Mouse (Mus musculus): ENCODE data around the gene Klhl9. TPM values are rescaled to one million over a fixed set of nuclear protein-coding genes. Genes with fewer than 3 reads are reported as not detected.

Gene Klhl9
- total RNA-seq, 1 experiment from 2014 or later, result 45.5 TPM

Other genes with a start within 250 kb of the Klhl9 start
- not detected in 2 replicates for gene Ifnb1, start 199.7 kb downstream of the Klhl9 start, total RNA-seq (2017)
- gene Ifna15, start 164.2 kb downstream of the Klhl9 start, total RNA-seq (2017), result not detected in 2 replicates
- not detected in 2 replicates for gene Ifna14, start 150.7 kb downstream of the Klhl9 start, total RNA-seq (2017)
- gene Ifna9, start 130.1 kb downstream of the Klhl9 start, total RNA-seq (2017), result not detected in 2 replicates
- not detected in 2 replicates for gene Ifna12, start 119.1 kb downstream of the Klhl9 start, total RNA-seq (2017)
- gene C87499, start 88.1 kb downstream of the Klhl9 start, total RNA-seq (2017), result not detected in 2 replicates
- gene Ifna13, start 78.0 kb downstream of the Klhl9 start, total RNA-seq (2017), result not detected in 2 replicates
- gene Ifna16, start 45.5 kb downstream of the Klhl9 start, total RNA-seq (2017), result not detected in 2 replicates
- gene Ifna2, start 38.6 kb downstream of the Klhl9 start, total RNA-seq (2017), result not detected in 2 replicates
- not detected in 2 replicates for gene Ifnab, start 31.1 kb downstream of the Klhl9 start, total RNA-seq (2017)
- gene Gm26566, start 660 bp downstream of the Klhl9 start, total RNA-seq (2017), result 0.93 TPM in 1 of 2 replicates, not detected in the other
- not detected in 2 replicates for gene Gm13271, start 32.4 kb upstream of the Klhl9 start, total RNA-seq (2017)
- 0.35 TPM in 1 of 2 replicates, not detected in the other for gene Gm13283, start 37.7 kb upstream of the Klhl9 start, total RNA-seq (2017)
- gene Gm13290, start 51.4 kb upstream of the Klhl9 start, total RNA-seq (2017), result not detected in 2 replicates
- gene Gm13289, start 54.5 kb upstream of the Klhl9 start, total RNA-seq (2017), result not detected in 2 replicates
- gene Gm13272, start 57.4 kb upstream of the Klhl9 start, total RNA-seq (2017), result not detected in 2 replicates
- gene Ifnz, start 59.7 kb upstream of the Klhl9 start, total RNA-seq (2017), result not detected in 2 replicates
- gene Gm13276, start 63.2 kb upstream of the Klhl9 start, total RNA-seq (2017), result not detected in 2 replicates
- not detected in 2 replicates for gene Gm13277, start 66.2 kb upstream of the Klhl9 start, total RNA-seq (2017)
- not detected in 2 replicates for gene Gm13278, start 69.1 kb upstream of the Klhl9 start, total RNA-seq (2017)
- not detected in 2 replicates for gene Gm13275, start 72.0 kb upstream of the Klhl9 start, total RNA-seq (2017)
- not detected in 2 replicates for gene Gm13279, start 74.9 kb upstream of the Klhl9 start, total RNA-seq (2017)
- not detected in 2 replicates for gene Gm13285, start 77.2 kb upstream of the Klhl9 start, total RNA-seq (2017)
- not detected in 2 replicates for gene Gm13287, start 80.8 kb upstream of the Klhl9 start, total RNA-seq (2017)
- not detected in 2 replicates for gene Gm13288, start 83.1 kb upstream of the Klhl9 start, total RNA-seq (2017)
- gene Ifna7, start 93.8 kb upstream of the Klhl9 start, total RNA-seq (2017), result not detected in 2 replicates
- not detected in 2 replicates for gene Ifna11, start 97.5 kb upstream of the Klhl9 start, total RNA-seq (2017)
- gene Ifna6, start 105.0 kb upstream of the Klhl9 start, total RNA-seq (2017), result not detected in 2 replicates
- not detected in 2 replicates for gene Ifna5, start 113.1 kb upstream of the Klhl9 start, total RNA-seq (2017)
- not detected in 2 replicates for gene Ifna4, start 119.4 kb upstream of the Klhl9 start, total RNA-seq (2017)
- gene Ifna1, start 127.6 kb upstream of the Klhl9 start, total RNA-seq (2017), result not detected in 2 replicates
- gene Ifne, start 157.7 kb upstream of the Klhl9 start, total RNA-seq (2017), result not detected in 2 replicates

All from neutrophil, adult 5-6 weeks (primary cell).